Mouse (Mus musculus) embryonic facial prominence, embryonic 10.5 days (tissue): ENCODE data around the gene Gabrg3. TPM values are rescaled to one million over a fixed set of nuclear protein-coding genes. Genes with fewer than 3 reads are reported as not detected.

Experiments used
- DNase-seq: peaks from one replicate; pipeline ENCODE4 v3.0.0-alpha.2; 2017; ENCODE audit warnings: low spot score
- H3K27ac ChIP-seq: fragments of 300-500 bp; sonication (generic); replicated peaks from 2 replicates; pipeline ENCODE4 v1.5.1; 2016; ENCODE audit warnings: mild to moderate bottlenecking
- H3K27me3 ChIP-seq: fragments of 300-500 bp; sonication (generic); replicated peaks from 2 replicates; pipeline ENCODE4 v1.6.1; 2016; ENCODE audit warnings: low read depth, mild to moderate bottlenecking; ENCODE audit not compliant: poor library complexity, severe bottlenecking
- H3K36me3 ChIP-seq: fragments of 300-500 bp; sonication (generic); replicated peaks from 2 replicates; pipeline ENCODE4 v1.6.1; 2016; ENCODE audit warnings: mild to moderate bottlenecking, moderate library complexity
- H3K4me1 ChIP-seq: fragments of 300-500 bp; sonication (generic); 2 replicates; pipeline ENCODE4 v1.6.1; 2016
- H3K4me3 ChIP-seq: fragments of 300-500 bp; sonication (generic); 2 replicates; pipeline ENCODE4 v1.5.1; 2016; ENCODE audit warnings: mild to moderate bottlenecking, moderate library complexity
- H3K9me3 ChIP-seq: fragments of 300-500 bp; sonication (generic); 2 replicates; pipeline ENCODE4 v1.6.1; 2016; ENCODE audit warnings: mild to moderate bottlenecking
- WGBS: fragments of 180-500 bp; shearing (Covaris S2); methylation state at CpG from one replicate; pipeline ENCODE4 v1.1.7; 2016; 5-methylcytosine and 5-hydroxymethylcytosine counted together
- polyA plus RNA-seq: library from polyadenylated mRNA; unstranded; fragments of >200 nt; fragmentation: Nextera tagmentation; extraction: Ambion mirVana; gene quantifications from 2 replicates; pipeline ENCODE4 v1.2.1, GENCODE M21; 2016

The Gabrg3 gene
- polyA plus RNA-seq, 1 experiment from 2014 or later = 0.27 TPM

- Histone ChIP-seq H3K4me3 (no peak overlapping the region), H3K27ac (no peak overlapping the region), H3K27me3 (no peaks in the 10 kb centered on the region), H3K36me3 (no peaks in the 10 kb centered on the region), H3K9me3 (no peaks in the 10 kb centered on the region), H3K4me1 (no peaks in the 10 kb centered on the region)
- WGBS = 62% methylated on average over 1 of the region's 1 CpGs
- no peak for DNase-seq
These were observed 619.2 kb downstream of the Gabrg3 start for GRCm38 (mm10) chr7:56767796-56768195.

- H3K4me3 ChIP-seq = no peak overlapping the region
- no peaks in the 10 kb centered on the region for H3K36me3 ChIP-seq
- H3K9me3 ChIP-seq = no peaks in the 10 kb centered on the region
- no peak for DNase-seq
- no peaks in the 10 kb centered on the region for H3K4me1 ChIP-seq
- WGBS = 57% methylated on average over 10 of the region's 10 CpGs
- H3K27me3 ChIP-seq = no peaks in the 10 kb centered on the region
- no peak overlapping the region for H3K27ac ChIP-seq
These were observed 621.2 kb downstream of the Gabrg3 start for GRCm38 (mm10) chr7:56765612-56766445.

- no peak overlapping the region for H3K27ac ChIP-seq
- WGBS = 87% methylated on average over 6 of the region's 6 CpGs
- H3K36me3 ChIP-seq = no peaks in the 10 kb centered on the region
- no peaks in the 10 kb centered on the region for H3K4me1 ChIP-seq
- no peak overlapping the region for H3K4me3 ChIP-seq
- DNase-seq = no peak
- H3K9me3 ChIP-seq = no peaks in the 10 kb centered on the region
- H3K27me3 ChIP-seq = no peaks in the 10 kb centered on the region
These were observed 657.8 kb downstream of the Gabrg3 start for GRCm38 (mm10) chr7:56729225-56729624.

Other genes with a start within 250 kb of the Gabrg3 start
- 2.3 and 2.5 TPM in 2 replicates for gene Gabrb3, start 32.5 kb upstream of the Gabrg3 start, polyA plus RNA-seq
- 0.06 and 0.27 TPM in 2 replicates for gene Gabra5, start 122.9 kb upstream of the Gabrg3 start, polyA plus RNA-seq